Mouse (Mus musculus): ENCODE data around the gene Phldb2. TPM values are rescaled to one million over a fixed set of nuclear protein-coding genes. Genes with fewer than 3 reads are reported as not detected.

Phldb2 gene
- polyA plus RNA-seq, 1 experiment from 2014 or later: 6.8 TPM

- no peak for ATAC-seq
- Histone ChIP-seq H3K4me1 (ENCODE audit: control insufficient read depth, insufficient read depth, low read depth, low read length) (no peaks in the 10 kb centered on the region), H3K4me2 (ENCODE audit: low read length) (no peak overlapping the region), H3K36me3 (ENCODE audit: control insufficient read depth, insufficient read depth, low read length) (no peaks in the 10 kb centered on the region), H3K9me3 (ENCODE audit: control insufficient read depth, low read length) (no peaks in the 10 kb centered on the region), H3K9ac (ENCODE audit: low read depth, low read length) (no peak overlapping the region), H3K4me3 (ENCODE audit: low read length) (no peak overlapping the region), H3K27ac (ENCODE audit: low read depth, low read length) (no peak overlapping the region), H3K27me3 (replicated peaks; ENCODE audit: control insufficient read depth, insufficient read depth, low read length) (no peaks in the 10 kb centered on the region)
- 82% methylated on average over 10 of the region's 10 CpGs for WGBS
Measured at GRCm38 (mm10) chr16:45871286-45871976, 82.0 kb downstream of the Phldb2 start.

- ATAC-seq: no peak
- H3K4me1 ChIP-seq (ENCODE audit: control insufficient read depth, insufficient read depth, low read depth, low read length): no peaks in the 10 kb centered on the region
- no peak overlapping the region for H3K4me3 ChIP-seq (ENCODE audit: low read length)
- H3K27ac ChIP-seq (ENCODE audit: low read depth, low read length): no peak overlapping the region
- no peak overlapping the region for H3K9ac ChIP-seq (ENCODE audit: low read depth, low read length)
- no peaks in the 10 kb centered on the region for H3K9me3 ChIP-seq (ENCODE audit: control insufficient read depth, low read length)
- H3K27me3 ChIP-seq (replicated peaks; ENCODE audit: control insufficient read depth, insufficient read depth, low read length): no peaks in the 10 kb centered on the region
- H3K36me3 ChIP-seq (ENCODE audit: control insufficient read depth, insufficient read depth, low read length): no peaks in the 10 kb centered on the region
- H3K4me2 ChIP-seq (ENCODE audit: low read length): no peak overlapping the region
- 54% methylated on average over 2 of the region's 2 CpGs for WGBS
Measured at GRCm38 (mm10) chr16:45870651-45871050, 82.7 kb downstream of the Phldb2 start.

- no peak for ATAC-seq
- 80% methylated on average over 3 of the region's 3 CpGs for WGBS
Measured at GRCm38 (mm10) chr16:45869044-45869443, 84.4 kb downstream of the Phldb2 start.

GRCm38 (mm10) chr16:45857277-45857863 lies 96.0 kb downstream of the Phldb2 start:
- Histone ChIP-seq H3K27ac (ENCODE audit: low read depth, low read length) (no peak overlapping the region), H3K27me3 (replicated peaks; ENCODE audit: control insufficient read depth, insufficient read depth, low read length) (no peaks in the 10 kb centered on the region), H3K36me3 (ENCODE audit: control insufficient read depth, insufficient read depth, low read length) (no peaks in the 10 kb centered on the region), H3K9ac (ENCODE audit: low read depth, low read length) (no peak overlapping the region), H3K4me2 (ENCODE audit: low read length) (no peak overlapping the region), H3K4me3 (ENCODE audit: low read length) (no peak overlapping the region), H3K4me1 (ENCODE audit: control insufficient read depth, insufficient read depth, low read depth, low read length) (no peaks in the 10 kb centered on the region), H3K9me3 (ENCODE audit: control insufficient read depth, low read length) (no peaks in the 10 kb centered on the region)
- WGBS: 49% methylated on average over 5 of the region's 5 CpGs
- ATAC-seq: no peak

More at GRCm38 (mm10) chr16:45869044-45869443, 84.4 kb downstream of the Phldb2 start:
- H3K27me3 ChIP-seq (replicated peaks; ENCODE audit: control insufficient read depth, insufficient read depth, low read length): no peaks in the 10 kb centered on the region
- no peak overlapping the region for H3K4me3 ChIP-seq (ENCODE audit: low read length)
- no peak overlapping the region for H3K27ac ChIP-seq (ENCODE audit: low read depth, low read length)
- H3K36me3 ChIP-seq (ENCODE audit: control insufficient read depth, insufficient read depth, low read length): no peaks in the 10 kb centered on the region
- H3K4me1 ChIP-seq (ENCODE audit: control insufficient read depth, insufficient read depth, low read depth, low read length): no peaks in the 10 kb centered on the region
- H3K4me2 ChIP-seq (ENCODE audit: low read length): no peak overlapping the region
- no peaks in the 10 kb centered on the region for H3K9me3 ChIP-seq (ENCODE audit: control insufficient read depth, low read length)
- no peak overlapping the region for H3K9ac ChIP-seq (ENCODE audit: low read depth, low read length)

- no peak overlapping the region for H3K4me3 ChIP-seq (ENCODE audit: low read length)
- 88% methylated on average over 10 of the region's 10 CpGs for WGBS
- no peak overlapping the region for H3K9ac ChIP-seq (ENCODE audit: low read depth, low read length)
- no peak for ATAC-seq
- no peaks in the 10 kb centered on the region for H3K4me1 ChIP-seq (ENCODE audit: control insufficient read depth, insufficient read depth, low read depth, low read length)
- no peaks in the 10 kb centered on the region for H3K36me3 ChIP-seq (ENCODE audit: control insufficient read depth, insufficient read depth, low read length)
- no peak overlapping the region for H3K27ac ChIP-seq (ENCODE audit: low read depth, low read length)
- H3K9me3 ChIP-seq (ENCODE audit: control insufficient read depth, low read length): no peaks in the 10 kb centered on the region
- no peak overlapping the region for H3K4me2 ChIP-seq (ENCODE audit: low read length)
- no peaks in the 10 kb centered on the region for H3K27me3 ChIP-seq (replicated peaks; ENCODE audit: control insufficient read depth, insufficient read depth, low read length)
Measured at GRCm38 (mm10) chr16:45854499-45854898, 98.9 kb downstream of the Phldb2 start.

- no peak overlapping the region for H3K9ac ChIP-seq (ENCODE audit: low read depth, low read length)
- H3K9me3 ChIP-seq (ENCODE audit: control insufficient read depth, low read length): no peaks in the 10 kb centered on the region
- H3K4me3 ChIP-seq (ENCODE audit: low read length): no peak overlapping the region
- no peaks in the 10 kb centered on the region for H3K27me3 ChIP-seq (replicated peaks; ENCODE audit: control insufficient read depth, insufficient read depth, low read length)
- no peak for ATAC-seq
- WGBS: 83% methylated on average over 4 of the region's 4 CpGs
- no peaks in the 10 kb centered on the region for H3K36me3 ChIP-seq (ENCODE audit: control insufficient read depth, insufficient read depth, low read length)
- no peak overlapping the region for H3K4me2 ChIP-seq (ENCODE audit: low read length)
- H3K4me1 ChIP-seq (ENCODE audit: control insufficient read depth, insufficient read depth, low read depth, low read length): no peaks in the 10 kb centered on the region
- H3K27ac ChIP-seq (ENCODE audit: low read depth, low read length): no peak overlapping the region
Measured at GRCm38 (mm10) chr16:45849045-45849444, 104.4 kb downstream of the Phldb2 start.

GRCm38 (mm10) chr16:45844875-45845274 lies 108.5 kb downstream of the Phldb2 start:
- no peaks in the 10 kb centered on the region for H3K27me3 ChIP-seq (replicated peaks; ENCODE audit: control insufficient read depth, insufficient read depth, low read length)
- WGBS: 11% methylated on average over 10 of the region's 10 CpGs
- no peak for ATAC-seq
- no peaks in the 10 kb centered on the region for H3K4me1 ChIP-seq (ENCODE audit: control insufficient read depth, insufficient read depth, low read depth, low read length)
- H3K27ac ChIP-seq (ENCODE audit: low read depth, low read length): no peak overlapping the region
- peak overlapping the region; percentile 98 for H3K4me2 ChIP-seq (ENCODE audit: low read length)
- no peaks in the 10 kb centered on the region for H3K36me3 ChIP-seq (ENCODE audit: control insufficient read depth, insufficient read depth, low read length)
- H3K9me3 ChIP-seq (ENCODE audit: control insufficient read depth, low read length): no peaks in the 10 kb centered on the region
- peak overlapping the region; percentile 79 for H3K9ac ChIP-seq (ENCODE audit: low read depth, low read length)
- H3K4me3 ChIP-seq (ENCODE audit: low read length): peak overlapping the region; percentile 74

GRCm38 (mm10) chr16:45844049-45844780 lies 109.2 kb downstream of the Phldb2 start:
- peak; percentile 97 for ATAC-seq
- peak overlapping the region; percentile 98 for H3K4me2 ChIP-seq (ENCODE audit: low read length)
- H3K4me1 ChIP-seq (ENCODE audit: control insufficient read depth, insufficient read depth, low read depth, low read length): no peaks in the 10 kb centered on the region
- H3K27me3 ChIP-seq (replicated peaks; ENCODE audit: control insufficient read depth, insufficient read depth, low read length): no peaks in the 10 kb centered on the region
- WGBS: 0% methylated on average over 38 of the region's 45 CpGs
- peak overlapping the region; percentile 79 for H3K9ac ChIP-seq (ENCODE audit: low read depth, low read length)
- H3K4me3 ChIP-seq (ENCODE audit: low read length): peak overlapping the region; percentile 74
- no peaks in the 10 kb centered on the region for H3K36me3 ChIP-seq (ENCODE audit: control insufficient read depth, insufficient read depth, low read length)
- H3K9me3 ChIP-seq (ENCODE audit: control insufficient read depth, low read length): no peaks in the 10 kb centered on the region
- peak overlapping the region; percentile 48 for H3K27ac ChIP-seq (ENCODE audit: low read depth, low read length)

GRCm38 (mm10) chr16:45843351-45843891 lies 110.0 kb downstream of the Phldb2 start:
- Histone ChIP-seq H3K9ac (ENCODE audit: low read depth, low read length) (peak overlapping the region; percentile 79), H3K4me1 (ENCODE audit: control insufficient read depth, insufficient read depth, low read depth, low read length) (no peaks in the 10 kb centered on the region), H3K27ac (ENCODE audit: low read depth, low read length) (no peak overlapping the region), H3K36me3 (ENCODE audit: control insufficient read depth, insufficient read depth, low read length) (no peaks in the 10 kb centered on the region), H3K4me3 (ENCODE audit: low read length) (peak overlapping the region; percentile 74), H3K27me3 (replicated peaks; ENCODE audit: control insufficient read depth, insufficient read depth, low read length) (no peaks in the 10 kb centered on the region), H3K4me2 (ENCODE audit: low read length) (peak overlapping the region; percentile 98), H3K9me3 (ENCODE audit: control insufficient read depth, low read length) (no peaks in the 10 kb centered on the region)
- under 1% methylated on average over 16 of the region's 16 CpGs for WGBS
- ATAC-seq: 0 out of 2 replicates have a peak, but pooled peaks have one; percentile 16
